Mouse (Mus musculus) A20 (cell line): ENCODE measurements around the gene Pard3b.
"Not testable (repeated sequence)": the region's sequence is repeated elsewhere in the genome, so short reads cannot be mapped to it uniquely, and the experiment has no call there.

Experiments
- DNase-seq: peaks from one replicate; pipeline ENCODE4 v3.0.0-alpha.2; 2011; ENCODE audit warnings: low read depth, low spot score

The Pard3b gene

DNA sequence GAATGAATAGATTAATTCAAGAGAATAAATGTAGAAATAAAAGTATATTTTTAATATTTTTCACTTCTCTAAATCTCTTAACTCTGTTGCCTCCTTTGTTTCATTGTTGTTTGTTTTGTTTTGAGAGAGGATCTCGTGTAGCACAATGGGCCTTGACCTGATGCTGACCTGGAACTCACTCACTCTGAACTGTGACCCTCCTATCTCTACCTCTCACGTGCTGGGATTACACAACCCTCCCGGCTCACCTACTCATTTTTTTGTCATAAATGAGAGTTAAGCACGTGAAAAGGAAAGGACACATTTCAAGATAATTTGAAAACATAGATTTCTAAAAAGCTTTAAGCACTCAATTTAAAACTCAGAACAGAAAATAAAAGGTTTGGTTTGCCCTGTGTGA, 928.0 kb downstream of the Pard3b start:
- no peak for DNase-seq

DNA sequence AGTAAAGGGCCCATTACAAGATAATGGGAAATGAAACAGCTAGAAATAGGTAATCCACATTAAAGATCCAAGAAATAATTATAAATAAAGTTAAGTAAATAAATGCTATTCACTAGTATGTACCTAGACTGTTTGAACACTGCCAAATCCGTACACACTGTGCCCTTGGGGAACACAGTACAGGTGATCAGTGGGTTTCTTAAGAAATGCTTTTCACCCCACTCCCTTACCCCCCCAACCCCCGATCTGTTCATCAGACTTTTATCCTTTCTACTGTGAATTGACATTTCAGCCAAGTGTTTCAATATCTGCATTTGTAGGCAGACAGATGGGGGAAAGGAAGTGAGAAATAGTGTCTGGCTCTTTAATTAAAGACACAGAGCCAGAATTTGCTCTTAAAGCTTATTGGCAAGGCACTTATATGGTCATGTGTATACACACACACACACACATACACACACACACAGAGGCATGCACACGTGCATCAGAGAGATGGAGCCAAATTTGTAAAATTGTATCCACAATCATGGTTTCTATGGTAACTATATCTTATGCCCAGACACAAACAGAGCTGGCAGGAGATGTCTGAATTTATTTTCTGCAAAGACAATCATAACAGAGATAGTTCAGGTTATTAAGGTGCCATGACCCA, 938.4 kb downstream of the Pard3b start:
- DNase-seq: no peak

DNA sequence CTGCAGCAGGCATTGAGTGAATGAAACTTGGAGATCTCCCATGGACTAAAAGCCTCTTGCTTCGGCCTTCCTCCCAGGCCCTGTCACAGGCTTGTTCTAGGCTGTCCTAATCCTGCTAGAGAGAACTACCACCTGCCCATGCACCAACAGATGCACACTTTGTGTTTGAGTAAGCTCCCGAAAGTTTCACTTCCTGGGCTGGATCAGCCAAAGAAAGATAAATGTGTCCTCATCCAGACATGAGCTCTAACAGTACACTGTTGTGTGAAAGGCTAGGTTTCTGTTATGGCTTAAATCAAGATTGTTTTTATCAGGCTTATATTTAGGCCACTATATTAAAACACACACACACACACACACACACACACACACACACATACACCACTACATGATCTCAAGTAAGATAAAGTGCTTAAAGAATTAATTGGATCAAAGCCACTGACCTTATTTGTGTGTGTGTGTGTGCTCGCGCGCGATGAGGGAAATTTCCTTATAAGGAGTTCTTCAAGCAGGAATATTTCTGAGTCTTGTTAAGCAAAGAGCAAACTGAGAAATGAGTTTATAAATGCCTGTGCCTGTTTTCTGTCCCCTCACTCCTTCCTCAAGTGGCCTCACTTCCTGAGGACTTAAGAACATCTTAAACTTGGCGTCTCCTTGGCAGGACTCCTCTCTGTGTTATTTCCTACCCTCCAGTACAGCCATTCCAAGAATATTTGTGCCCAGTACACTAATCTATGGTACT, 940.6 kb downstream of the Pard3b start:
- no peak for DNase-seq

- no peak for DNase-seq
Measured at GRCm38 (mm10) chr1:62580314-62580935, 941.8 kb downstream of the Pard3b start.

GRCm38 (mm10) chr1:62582476-62582875, 943.9 kb downstream of the Pard3b start:
- no peak for DNase-seq

- DNase-seq: no peak
Measured at GRCm38 (mm10) chr1:62587536-62587935, 948.9 kb downstream of the Pard3b start.

GRCm38 (mm10) chr1:62591296-62592031, 952.8 kb downstream of the Pard3b start:
- DNase-seq: no peak

DNA sequence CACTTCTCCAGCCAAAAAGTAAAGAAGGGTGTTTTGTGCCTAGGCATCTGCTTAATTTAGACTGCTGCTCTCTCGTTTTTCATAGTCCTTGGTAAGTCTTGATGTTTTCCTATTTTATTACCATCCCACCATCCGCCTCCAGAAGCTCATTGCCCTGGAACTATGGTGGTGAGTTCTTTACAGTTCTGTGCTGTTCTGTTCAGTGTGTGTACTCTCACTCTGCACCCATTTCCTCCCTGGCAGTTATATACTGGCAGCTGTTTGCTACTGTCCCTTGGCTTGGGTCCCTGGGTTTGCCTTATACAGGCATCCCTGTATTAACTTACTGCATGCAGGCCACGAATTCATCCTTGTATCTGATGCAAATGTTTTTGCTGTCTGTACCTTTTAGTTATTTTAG, 956.8 kb downstream of the Pard3b start:
- no peak for DNase-seq

DNA sequence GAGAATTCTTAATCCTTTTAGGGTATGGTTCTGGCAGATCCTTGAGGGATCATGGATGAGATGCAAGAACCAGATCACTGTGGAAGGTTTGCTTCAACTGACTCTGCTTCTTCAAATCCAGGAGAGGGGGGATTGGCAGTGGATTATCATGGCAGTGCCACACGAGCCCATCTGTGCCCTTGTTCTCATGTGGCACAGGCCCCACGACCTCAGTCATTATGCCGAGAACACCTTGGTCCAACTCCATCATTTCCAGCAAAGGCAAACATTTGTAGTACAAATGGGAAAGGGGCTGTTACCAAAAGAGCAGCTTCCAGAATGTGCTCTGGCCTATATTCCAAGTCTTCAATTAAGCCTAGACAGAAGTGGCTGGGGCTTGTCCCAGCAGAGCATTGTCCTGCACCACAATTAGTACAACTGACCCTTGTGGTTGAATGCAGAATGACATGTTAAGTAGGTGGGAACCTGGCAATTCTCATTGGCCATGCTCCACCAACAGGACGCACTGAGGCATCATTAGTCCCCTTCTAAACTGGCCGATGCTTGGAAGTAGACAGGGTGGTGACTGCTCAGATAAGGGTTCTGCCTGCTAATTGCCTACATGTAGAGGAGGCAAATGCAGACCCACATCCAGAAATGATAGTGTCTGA, 959.3 kb downstream of the Pard3b start:
- DNase-seq: no peak

DNA sequence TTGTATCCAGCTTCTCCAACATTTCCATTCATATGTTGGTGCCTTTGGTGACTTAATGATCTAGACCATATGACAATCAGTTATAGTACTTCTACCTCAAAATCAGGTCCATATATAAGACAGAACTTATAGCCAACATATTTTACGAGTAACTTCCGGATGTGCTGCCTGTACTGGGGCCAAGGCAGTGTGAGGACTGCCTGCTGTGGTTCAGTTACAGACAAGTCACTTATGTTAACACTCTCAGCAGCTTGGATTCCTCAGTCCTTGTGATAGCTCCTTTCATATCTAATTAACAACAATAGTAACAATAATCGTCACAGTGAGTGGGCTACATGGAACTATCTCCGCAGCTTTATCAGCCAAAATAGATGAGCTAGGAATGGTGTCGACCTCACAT, 959.9 kb downstream of the Pard3b start:
- DNase-seq: no peak

GRCm38 (mm10) chr1:62604644-62605043, 966.0 kb downstream of the Pard3b start:
- not testable (repeated sequence) for DNase-seq

DNA sequence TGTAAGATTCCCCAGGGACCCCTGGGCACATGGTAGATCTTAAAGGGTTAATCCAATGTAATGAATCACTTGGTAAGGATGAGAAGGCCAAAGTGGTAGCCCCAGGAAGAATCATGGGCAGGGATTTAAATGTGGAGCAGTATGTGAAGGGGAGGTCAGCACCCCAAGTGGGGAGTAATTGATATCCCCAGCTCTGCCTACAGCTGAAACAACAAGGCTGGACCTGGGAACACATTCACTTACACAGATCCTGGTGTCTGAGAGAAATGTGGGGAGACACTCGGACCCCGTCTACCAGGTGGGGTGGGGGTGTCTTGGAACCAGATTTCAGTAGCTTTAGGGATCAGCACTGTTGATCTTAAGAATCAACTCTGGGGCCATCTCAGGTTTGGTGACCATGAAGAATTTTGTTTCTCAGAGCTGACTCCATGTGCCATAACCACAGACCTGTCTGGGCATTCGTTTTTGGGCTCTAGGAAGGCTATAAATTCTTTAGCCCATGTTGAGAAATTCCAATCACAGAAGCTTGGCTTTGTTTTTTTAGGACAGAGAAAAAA, 979.6 kb downstream of the Pard3b start:
- DNase-seq: no peak

GRCm38 (mm10) chr1:62619456-62619855, 980.8 kb downstream of the Pard3b start:
- DNase-seq: no peak

DNA sequence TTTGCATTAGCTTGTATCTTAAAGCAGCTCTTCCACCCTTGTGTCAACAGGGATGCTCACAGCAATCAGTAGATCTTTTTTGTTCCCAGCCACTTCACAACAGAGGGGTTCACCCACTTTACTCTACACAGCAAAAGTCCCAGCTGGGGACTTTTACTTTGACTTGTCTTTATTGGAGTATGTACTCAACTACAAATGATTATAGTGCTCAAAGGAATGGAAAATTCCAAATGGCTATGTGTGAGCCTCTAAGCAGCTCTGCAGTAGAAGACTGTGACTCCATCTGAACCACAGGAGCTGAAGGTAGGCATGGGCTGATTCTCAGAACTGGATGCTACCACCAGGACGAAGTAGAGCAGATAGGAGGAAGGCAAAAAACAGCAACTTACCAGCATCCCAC, 983.8 kb downstream of the Pard3b start:
- DNase-seq: no peak

- DNase-seq: no peak
Measured at GRCm38 (mm10) chr1:62624166-62624565, 985.5 kb downstream of the Pard3b start.

DNA sequence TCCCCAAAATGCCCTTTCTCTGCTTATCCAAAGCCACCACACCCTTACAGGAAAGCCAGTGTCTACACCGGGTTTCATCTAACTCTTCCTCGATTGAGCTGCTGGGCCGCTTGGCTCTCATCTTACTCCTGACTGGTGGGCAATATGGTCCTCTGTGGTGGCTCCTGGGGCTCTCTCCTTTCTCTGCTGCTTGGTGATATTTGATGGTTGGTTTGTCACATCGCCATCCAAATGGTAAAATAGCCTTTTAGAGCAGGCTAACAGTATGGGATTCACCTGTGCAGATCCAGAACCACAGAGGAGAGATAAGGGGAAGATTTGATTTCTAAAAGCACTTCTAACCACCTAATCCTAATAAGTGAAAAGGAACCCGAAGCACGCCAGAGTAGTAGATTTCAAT, 986.2 kb downstream of the Pard3b start:
- no peak for DNase-seq

DNA sequence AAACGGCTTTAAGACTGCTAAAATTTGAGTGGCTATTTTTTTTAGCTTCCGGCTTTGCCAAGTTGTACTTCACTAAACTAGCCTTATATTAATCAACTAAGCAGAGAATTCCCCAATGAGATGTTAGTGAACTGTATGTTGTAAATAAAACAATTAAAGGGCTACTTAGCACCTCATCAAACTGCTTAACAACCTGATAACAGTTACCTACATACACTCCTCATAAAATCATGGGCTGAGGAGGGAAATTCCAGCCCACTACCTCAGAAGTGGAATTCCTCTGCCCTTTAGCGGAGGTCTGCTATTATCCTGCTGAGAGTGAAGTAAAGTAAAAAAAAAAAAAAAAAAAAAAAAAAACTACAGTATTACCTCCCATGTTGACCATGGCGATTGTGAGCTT, 986.7 kb downstream of the Pard3b start:
- DNase-seq: no peak

- no peak for DNase-seq
Measured at GRCm38 (mm10) chr1:62625819-62626505, 987.3 kb downstream of the Pard3b start.

- DNase-seq: no peak
Measured at GRCm38 (mm10) chr1:62629952-62630351, 991.3 kb downstream of the Pard3b start.

GRCm38 (mm10) chr1:62631511-62632305, 993.1 kb downstream of the Pard3b start:
- DNase-seq: no peak
